Mouse (Mus musculus) myocyte (in vitro differentiated cells): ENCODE data around the gene Taf8. TPM values are rescaled to one million over a fixed set of nuclear protein-coding genes. Genes with fewer than 3 reads are reported as not detected.

Experiments used
- H3K27me3 ChIP-seq: one replicate; pipeline ENCODE4 v1.6.1; 2011; ENCODE audit not compliant: control insufficient read depth, insufficient read depth, insufficient read length
- H3K36me3 ChIP-seq: one replicate; pipeline ENCODE4 v1.6.1; 2011; ENCODE audit not compliant: control insufficient read depth, insufficient read depth
- H3K4me2 ChIP-seq: one replicate; pipeline ENCODE4 v1.6.1; 2011; ENCODE audit warnings: low read depth, control low read depth
- H3K4me3 ChIP-seq: one replicate; pipeline ENCODE4 v1.5.1; 2011; ENCODE audit warnings: mild to moderate bottlenecking, control low read depth, moderate library complexity
- H3K79me2 ChIP-seq: one replicate; pipeline ENCODE4 v1.6.1; 2011; ENCODE audit not compliant: control insufficient read depth, insufficient read depth
- H3ac ChIP-seq: one replicate; pipeline ENCODE4 v1.6.1; 2011; ENCODE audit not compliant: control insufficient read depth, insufficient read length
- CEBPB ChIP-seq: IDR thresholded peaks from 2 replicates; pipeline ENCODE4 v1.6.1; 2011; ENCODE audit warnings: mild to moderate bottlenecking, moderate library complexity; ENCODE audit not compliant: poor library complexity, insufficient read depth, severe bottlenecking
- E2F4 ChIP-seq: IDR thresholded peaks from one replicate; pipeline ENCODE4 v1.6.1; 2011; ENCODE audit warnings: mild to moderate bottlenecking, control low read depth, moderate library complexity; ENCODE audit not compliant: insufficient read depth
- MAX ChIP-seq: IDR thresholded peaks from one replicate; pipeline ENCODE4 v1.6.1; 2011; ENCODE audit warnings: low read depth, mild to moderate bottlenecking, control low read depth
- MYOD1 ChIP-seq, 3 experiments: IDR thresholded peaks; one replicate each; pipeline ENCODE4 v1.6.1; 2011; ENCODE audit warnings: control low read depth in 2 of 3, low read depth in 2 of 3, mild to moderate bottlenecking in 2 of 3, moderate library complexity in 1 of 3; ENCODE audit not compliant: insufficient read length in 2 of 3, control insufficient read depth in 1 of 3
- MYOG ChIP-seq, 3 experiments: IDR thresholded peaks; one replicate each; pipeline ENCODE4 v1.6.1; 2011; ENCODE audit warnings: control low read depth in 2 of 3, low read depth in 2 of 3, mild to moderate bottlenecking in 2 of 3; ENCODE audit not compliant: insufficient read length in 2 of 3, control insufficient read depth in 1 of 3, insufficient read depth in 1 of 3
- POLR2A ChIP-seq: IDR thresholded peaks from one replicate; pipeline ENCODE4 v1.6.1; 2011; ENCODE audit warnings: low read depth, mild to moderate bottlenecking, control low read depth, moderate library complexity; ENCODE audit not compliant: insufficient read length
- POLR2AphosphoS2 ChIP-seq: IDR thresholded peaks from one replicate; pipeline ENCODE4 v1.6.1; 2011; ENCODE audit warnings: low read depth, control low read depth; ENCODE audit not compliant: insufficient read length
- REST ChIP-seq: IDR thresholded peaks from one replicate; pipeline ENCODE4 v1.6.1; 2011; ENCODE audit warnings: mild to moderate bottlenecking, control low read depth, moderate library complexity; ENCODE audit not compliant: insufficient read depth, insufficient read length
- SRF ChIP-seq: IDR thresholded peaks from one replicate; pipeline ENCODE4 v1.6.1; 2011; ENCODE audit warnings: low read depth; ENCODE audit not compliant: control insufficient read depth, insufficient read length
- TCF12 ChIP-seq: IDR thresholded peaks from one replicate; pipeline ENCODE4 v1.6.1; 2011; ENCODE audit warnings: mild to moderate bottlenecking, control low read depth; ENCODE audit not compliant: poor library complexity, insufficient read depth, severe bottlenecking
- TCF3 ChIP-seq: IDR thresholded peaks from one replicate; pipeline ENCODE4 v1.6.1; 2011; ENCODE audit warnings: low read depth, control low read depth; ENCODE audit not compliant: insufficient read length
- USF1 ChIP-seq: IDR thresholded peaks from one replicate; pipeline ENCODE4 v1.6.1; 2011; ENCODE audit warnings: low read depth, mild to moderate bottlenecking, control low read depth, moderate library complexity
- polyA plus RNA-seq: library from polyadenylated mRNA; unstranded; fragments of >200 nt; fragmentation: generic; extraction: Trizol; gene quantifications from one replicate; pipeline ENCODE4 v1.2.1, GENCODE M21; 2012; ENCODE audit warnings: missing spikeins

The Taf8 gene
- polyA plus RNA-seq, 1 experiment: 13.4 TPM

DNA sequence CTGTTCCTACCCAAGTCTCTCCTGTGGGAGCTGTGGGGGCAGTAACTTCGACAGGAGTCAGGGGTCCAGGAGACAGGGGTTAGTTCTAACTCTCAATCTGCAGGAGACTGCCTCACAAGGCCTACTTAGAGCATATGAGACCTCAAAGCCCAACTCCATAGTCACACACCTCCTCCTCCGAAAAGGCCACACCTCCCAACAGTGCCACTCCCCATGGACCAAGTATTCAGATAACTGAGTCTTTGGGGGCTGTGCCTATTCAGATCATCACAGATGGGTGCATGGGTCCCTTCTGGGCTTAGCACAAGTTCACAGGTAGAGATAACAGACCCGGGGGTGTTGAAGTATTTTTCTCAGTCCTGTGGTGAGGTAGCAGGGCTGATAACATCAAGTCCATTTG is 40.4 kb downstream of the Taf8 start:
- H3ac ChIP-seq: no peak overlapping the region
- H3K36me3 ChIP-seq: no peaks in the 10 kb centered on the region
- H3K4me3 ChIP-seq: no peak overlapping the region
- no peak overlapping the region for H3K4me2 ChIP-seq
- H3K79me2 ChIP-seq: no peaks in the 10 kb centered on the region
- no peak for TF ChIP-seq POLR2A
- no peak for TF ChIP-seq USF1
- TF ChIP-seq CEBPB: no peak
- no peak for TF ChIP-seq REST
- no peak for TF ChIP-seq MAX
- TF ChIP-seq MYOG (IDR thresholded peaks at IDR 0.05; ENCODE audit: control insufficient read depth in 1 of 3, insufficient read depth in 1 of 3, insufficient read length in 2 of 3, low read depth in 2 of 3): no peak
- TF ChIP-seq SRF: no peak
- H3K27me3 ChIP-seq: peaks cover 55% of the 10 kb centered on the region

DNA sequence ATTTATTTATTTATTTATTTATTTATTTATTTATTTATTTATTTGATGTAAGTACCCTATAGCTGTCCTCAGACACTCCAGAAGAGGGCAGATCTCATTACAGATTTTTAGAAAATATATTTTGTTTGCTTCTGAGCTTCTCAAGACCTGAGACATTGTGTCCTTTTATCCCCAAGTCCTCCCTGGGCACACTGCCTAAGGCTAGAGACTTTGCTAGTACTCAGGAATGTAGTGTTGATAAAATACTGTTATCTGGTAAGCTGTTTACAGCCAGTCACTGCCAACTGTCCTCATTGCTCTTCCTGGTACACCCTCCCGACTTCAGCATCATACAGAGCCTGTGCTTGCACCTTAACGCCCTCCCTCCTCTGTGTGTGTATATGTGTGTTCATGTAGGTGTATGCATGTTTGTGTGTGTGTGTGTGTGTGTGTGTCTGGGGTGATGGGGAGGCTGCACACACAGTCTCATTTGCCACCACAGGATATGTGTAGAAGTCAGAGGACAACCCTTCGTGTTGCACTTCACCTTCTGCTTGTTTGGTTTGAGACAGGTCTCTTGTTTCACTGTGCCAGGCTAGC is 42.7 kb downstream of the Taf8 start:
- no peaks in the 10 kb centered on the region for H3K79me2 ChIP-seq

DNA sequence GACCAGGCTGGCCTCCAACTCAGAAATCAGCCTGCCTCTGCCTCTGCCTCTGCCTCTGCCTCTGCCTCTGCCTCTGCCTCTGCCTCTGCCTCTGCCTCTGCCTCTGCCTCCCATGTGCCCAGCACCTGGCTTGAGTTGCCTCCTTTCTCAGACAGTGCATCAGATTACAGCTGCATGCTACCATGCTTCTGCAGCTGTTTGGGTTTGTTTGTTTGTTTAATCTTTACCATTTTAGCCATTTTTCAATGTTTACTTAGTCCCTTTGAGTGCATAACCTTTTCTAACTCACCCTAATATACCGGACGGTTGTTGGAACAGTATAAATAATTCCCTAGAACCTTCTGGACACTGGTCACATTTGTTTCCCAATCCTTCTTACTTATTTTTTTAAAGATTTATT is 43.2 kb downstream of the Taf8 start:
- H3K4me3 ChIP-seq: no peak overlapping the region
- no peaks in the 10 kb centered on the region for H3K36me3 ChIP-seq
- no peak overlapping the region for H3ac ChIP-seq
- no peak overlapping the region for H3K4me2 ChIP-seq
- TF ChIP-seq TCF3 (no peak), POLR2AphosphoS2 (no peak), E2F4 (no peak)
- H3K27me3 ChIP-seq: peaks cover 33% of the 10 kb centered on the region
- H3K79me2 ChIP-seq: no peaks in the 10 kb centered on the region

More for the DNA sequence above, 42.7 kb downstream of the Taf8 start:
- Histone ChIP-seq H3K36me3 (no peaks in the 10 kb centered on the region), H3K4me3 (no peak overlapping the region), H3K27me3 (peaks cover 38% of the 10 kb centered on the region), H3K4me2 (no peak overlapping the region), H3ac (no peak overlapping the region)
- TF ChIP-seq MAX (no peak), SRF (no peak), MYOG (IDR thresholded peaks at IDR 0.05; ENCODE audit: control insufficient read depth in 1 of 3, insufficient read depth in 1 of 3, insufficient read length in 2 of 3, low read depth in 2 of 3) (no peak), MYOD1 (IDR thresholded peaks at IDR 0.05; ENCODE audit: control insufficient read depth in 1 of 3, insufficient read length in 2 of 3, low read depth in 2 of 3) (no peak)

DNA sequence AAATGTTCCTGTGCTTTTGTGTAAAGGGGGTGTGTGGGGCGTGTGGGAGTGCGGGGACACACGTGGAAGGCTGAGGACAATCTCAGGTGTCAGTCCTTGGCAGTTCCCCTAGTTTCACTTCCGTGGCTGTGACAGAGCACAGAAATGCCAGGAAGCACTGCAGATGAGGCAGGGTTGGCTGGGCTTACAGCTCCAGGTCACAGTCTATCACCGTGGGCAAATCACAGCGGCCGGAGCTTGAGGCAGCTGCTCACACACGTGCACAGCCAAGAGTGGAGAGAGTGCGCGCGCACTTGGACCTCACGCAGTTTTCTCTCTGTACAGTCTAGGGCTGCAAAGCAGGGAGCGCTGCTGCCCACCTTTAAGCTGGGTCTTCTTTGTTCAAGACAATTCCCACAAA is 43.8 kb downstream of the Taf8 start:
- no peaks in the 10 kb centered on the region for H3K79me2 ChIP-seq
- no peaks in the 10 kb centered on the region for H3K36me3 ChIP-seq
- H3ac ChIP-seq: no peak overlapping the region
- peaks cover 28% of the 10 kb centered on the region for H3K27me3 ChIP-seq
- H3K4me3 ChIP-seq: no peak overlapping the region
- TF ChIP-seq POLR2A (no peak), POLR2AphosphoS2 (no peak), MYOG (IDR thresholded peaks at IDR 0.05; ENCODE audit: control insufficient read depth in 1 of 3, insufficient read depth in 1 of 3, insufficient read length in 2 of 3, low read depth in 2 of 3) (no peak), REST (no peak), SRF (no peak), CEBPB (no peak), USF1 (no peak), TCF3 (no peak), TCF12 (no peak), E2F4 (no peak), MYOD1 (IDR thresholded peaks at IDR 0.05; ENCODE audit: control insufficient read depth in 1 of 3, insufficient read length in 2 of 3, low read depth in 2 of 3) (no peak), MAX (no peak)
- no peak overlapping the region for H3K4me2 ChIP-seq

DNA sequence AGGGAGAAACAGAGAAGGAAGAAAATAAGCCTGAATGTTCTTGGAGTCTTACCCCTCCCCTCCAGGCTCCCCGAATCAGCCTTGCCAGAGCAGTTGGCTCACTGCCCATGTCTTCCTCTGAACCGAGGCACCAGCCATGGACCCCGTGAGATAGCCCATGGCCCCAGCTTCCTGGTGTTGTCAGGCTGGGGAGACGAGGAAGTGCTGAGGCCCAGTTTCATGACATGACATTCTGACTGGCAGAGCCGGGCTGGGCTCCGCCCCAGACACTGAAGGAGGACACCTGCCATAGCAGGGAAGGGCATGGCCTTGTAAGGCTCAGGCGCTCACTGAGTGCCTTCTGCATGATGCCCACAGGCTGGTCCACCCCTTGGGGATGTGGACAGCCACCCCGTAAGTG is 47.4 kb downstream of the Taf8 start:
- Histone ChIP-seq H3K79me2 (no peaks in the 10 kb centered on the region), H3K36me3 (no peaks in the 10 kb centered on the region), H3K4me2 (no peak overlapping the region), H3K4me3 (no peak overlapping the region), H3K27me3 (peaks cover 28% of the 10 kb centered on the region), H3ac (no peak overlapping the region)
- TF ChIP-seq POLR2AphosphoS2 (no peak), MYOG (IDR thresholded peaks at IDR 0.05; ENCODE audit: control insufficient read depth in 1 of 3, insufficient read depth in 1 of 3, insufficient read length in 2 of 3, low read depth in 2 of 3) (no peak), MYOD1 (IDR thresholded peaks at IDR 0.05; ENCODE audit: control insufficient read depth in 1 of 3, insufficient read length in 2 of 3, low read depth in 2 of 3) (no peak), REST (no peak)
